Mouse (Mus musculus) right cerebral cortex, postnatal 4 days (tissue): Measurements from ENCODE around the gene Mcmbp.
"Not testable (repeated sequence)": the region's sequence is repeated elsewhere in the genome, so short reads cannot be mapped to it uniquely, and the experiment has no call there.

Source experiments
- DNase-seq: peaks from one replicate; pipeline ENCODE4 v3.0.0-alpha.2; 2022

Mcmbp gene

DNA sequence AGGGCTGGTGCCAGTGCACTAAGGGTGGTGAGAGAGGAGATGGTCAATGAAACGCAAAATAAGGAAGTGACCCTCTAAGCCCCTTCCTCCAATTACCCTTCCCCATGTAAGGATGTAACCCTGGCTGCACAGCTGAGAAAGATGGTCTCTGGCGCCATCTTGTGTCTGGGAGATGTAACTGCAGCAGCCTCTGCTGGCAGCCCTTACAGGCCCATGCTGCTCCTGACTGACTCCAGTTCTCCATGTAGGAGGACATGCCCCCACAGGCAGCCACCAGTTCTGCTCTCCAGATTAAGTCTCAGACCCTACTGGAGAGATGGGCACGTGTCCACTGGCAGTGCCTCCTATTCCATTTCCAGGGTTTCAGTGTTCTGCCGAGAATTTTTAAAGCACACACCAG lies 34.6 kb downstream of the Mcmbp start:
- DNase-seq = peak; percentile 70

- not testable (repeated sequence) for DNase-seq
These were observed 40.3 kb downstream of the Mcmbp start for GRCm38 (mm10) chr7:128699959-128700358.

DNA sequence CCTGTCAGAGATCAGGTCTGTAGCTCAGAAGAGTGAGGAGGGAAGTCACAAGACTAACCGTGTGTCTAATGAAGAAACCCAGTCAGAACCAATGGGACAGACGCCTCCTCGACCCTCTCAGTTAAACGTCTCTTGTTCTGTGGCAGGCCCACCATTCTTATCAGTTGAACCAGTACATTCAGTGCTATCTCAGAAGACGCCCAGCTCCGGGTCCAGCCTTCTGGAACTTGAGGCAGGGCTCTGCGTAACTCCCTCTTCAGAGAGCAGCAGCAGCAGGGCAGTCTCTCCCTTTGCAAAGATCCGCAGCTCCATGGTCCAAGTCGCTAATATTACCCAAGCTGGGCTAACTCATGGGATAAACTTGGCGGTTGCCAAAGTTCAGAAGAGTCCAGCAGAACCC lies 45.4 kb downstream of the Mcmbp start:
- no peak for DNase-seq

DNA sequence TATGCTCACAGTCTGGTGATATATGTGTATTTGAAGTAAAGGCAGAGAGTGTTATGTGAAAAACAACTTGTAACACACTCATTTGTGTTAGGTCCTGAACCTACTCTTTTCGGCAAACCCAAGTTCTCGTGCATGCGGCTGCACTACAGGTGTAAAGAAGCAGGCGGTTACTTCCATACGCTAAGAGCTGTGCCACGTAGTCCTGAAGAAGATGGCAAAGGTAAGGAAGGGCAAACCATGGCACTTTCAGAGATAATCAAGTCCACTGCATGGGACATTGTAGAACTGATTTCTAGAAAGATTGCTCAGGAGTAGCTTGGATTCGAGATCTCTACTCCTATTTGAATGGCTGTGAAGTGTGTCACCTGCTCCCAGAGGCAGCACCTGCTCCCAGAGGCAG lies 48.1 kb downstream of the Mcmbp start:
- no peak for DNase-seq

DNA sequence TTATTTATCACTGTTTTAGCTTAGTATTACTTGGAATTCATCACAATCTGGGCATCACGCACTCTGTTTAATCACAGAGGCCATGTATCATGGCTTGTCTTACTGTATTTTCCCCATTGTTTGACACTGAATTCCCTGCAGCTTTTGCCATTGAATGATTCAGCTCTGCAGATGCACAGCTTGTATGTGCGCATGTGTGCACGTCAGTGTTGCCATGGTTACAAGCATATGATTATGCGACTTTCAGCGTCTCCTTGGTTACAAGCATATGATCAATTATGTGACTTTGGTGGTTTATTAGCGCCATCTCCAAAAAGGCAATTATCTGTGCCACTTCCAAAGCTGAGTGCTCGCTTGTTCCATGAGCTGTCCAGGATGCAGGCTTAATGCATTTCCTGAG lies 49.5 kb downstream of the Mcmbp start:
- peak; percentile 57 for DNase-seq

DNA sequence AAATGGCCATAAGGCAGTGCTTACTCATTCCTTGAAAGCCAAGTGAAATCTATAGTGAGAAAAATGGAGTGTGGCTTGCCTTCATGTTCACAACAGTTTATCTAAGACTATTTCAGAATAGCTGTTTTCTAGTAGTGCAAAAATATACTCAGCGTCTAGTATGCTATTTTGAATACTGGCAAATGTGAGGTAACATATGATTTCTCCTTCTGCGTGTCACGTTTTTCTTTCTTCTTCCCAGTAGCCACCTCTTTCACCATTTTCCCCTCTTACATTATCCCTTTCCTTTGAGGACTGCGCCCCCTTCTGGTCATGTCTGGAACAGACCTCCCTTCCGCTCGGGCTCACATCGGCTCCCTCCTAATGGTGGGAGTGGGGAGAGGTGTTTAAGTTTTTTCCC lies 50.2 kb downstream of the Mcmbp start:
- DNase-seq = peak; percentile 98

GRCm38 (mm10) chr7:128689347-128689746 lies 50.9 kb downstream of the Mcmbp start:
- DNase-seq = no peak

DNA sequence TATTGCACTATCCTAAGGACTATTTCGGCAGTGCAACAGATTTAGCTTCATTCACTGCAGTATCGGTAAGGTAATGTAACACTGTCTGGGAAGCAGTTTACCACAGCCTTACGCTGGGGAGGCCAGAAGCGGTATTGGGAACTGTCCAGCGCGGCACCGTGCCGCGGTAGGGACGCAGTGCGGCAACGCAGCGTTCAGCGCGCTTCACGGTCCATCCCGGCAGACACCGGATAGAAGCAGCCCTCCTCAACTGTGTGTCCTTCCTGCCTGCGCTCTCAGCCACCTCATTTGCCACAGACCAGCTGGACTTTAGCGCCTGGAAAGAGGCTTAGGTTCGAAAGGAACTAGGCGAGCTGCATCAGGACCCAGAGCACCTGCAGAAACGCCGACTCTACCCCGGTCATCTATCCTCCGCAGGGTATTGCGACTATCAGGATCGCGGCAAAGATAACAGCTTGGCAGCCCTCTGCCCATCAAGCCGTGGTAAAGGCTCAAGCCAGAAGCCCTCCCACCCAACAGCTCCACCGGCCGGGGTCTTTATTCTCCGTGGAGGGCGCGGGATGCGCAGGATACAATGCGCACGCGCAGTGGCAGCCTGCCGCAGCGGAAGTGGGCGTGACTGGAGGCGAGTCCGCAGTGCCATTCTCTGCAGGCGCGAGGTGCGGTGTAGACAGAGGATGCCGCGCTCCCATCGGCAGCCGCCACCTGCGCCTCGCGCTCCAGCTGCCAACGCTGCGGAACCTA lies 52.3 kb downstream of the Mcmbp start:
- DNase-seq = peak; percentile 83

DNA sequence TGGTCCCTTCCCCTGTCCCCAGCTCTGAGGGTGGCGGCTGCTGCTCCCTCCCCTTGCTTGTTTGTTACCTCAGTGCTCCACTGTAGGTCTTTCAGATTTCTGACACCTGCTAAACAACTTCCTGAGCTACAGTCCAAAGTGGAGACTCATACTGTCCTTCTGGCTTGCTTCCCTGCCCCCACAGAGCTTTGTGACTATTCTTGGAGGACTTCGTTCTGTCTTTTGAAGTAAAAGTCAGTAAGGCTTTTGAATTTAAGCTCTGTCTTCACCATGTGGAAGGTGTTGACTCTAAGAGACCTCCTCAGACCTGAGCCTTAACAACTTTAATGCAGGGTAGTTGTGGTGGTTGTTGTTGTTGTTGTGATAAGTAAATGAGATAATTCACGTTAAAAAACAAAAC lies 61.7 kb downstream of the Mcmbp start:
- DNase-seq = no peak

GRCm38 (mm10) chr7:128672408-128673010 lies 67.8 kb downstream of the Mcmbp start:
- DNase-seq = no peak

DNA sequence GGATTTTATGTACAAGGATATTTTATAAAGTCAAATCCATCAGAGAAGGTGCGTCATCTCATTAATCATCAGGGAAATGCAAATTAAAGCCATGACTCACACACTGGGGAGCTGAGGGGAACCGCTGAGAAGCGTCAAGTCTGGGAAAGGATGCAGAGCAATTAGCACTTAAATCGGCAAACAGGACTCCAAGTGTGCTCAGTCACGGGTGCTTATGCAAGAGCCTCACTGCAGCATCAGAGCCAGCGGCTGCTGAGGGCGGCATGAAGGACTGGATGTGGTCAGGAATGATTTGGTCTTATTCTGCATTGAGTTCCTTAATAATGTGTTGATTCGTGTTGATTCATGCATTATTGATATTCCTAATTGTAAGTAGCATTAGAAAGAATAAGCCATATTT lies 68.3 kb downstream of the Mcmbp start:
- DNase-seq = no peak

- no peak for DNase-seq
These were observed 71.5 kb downstream of the Mcmbp start for GRCm38 (mm10) chr7:128668831-128669230.

- no peak for DNase-seq
These were observed 72.5 kb downstream of the Mcmbp start for GRCm38 (mm10) chr7:128667788-128668187.

DNA sequence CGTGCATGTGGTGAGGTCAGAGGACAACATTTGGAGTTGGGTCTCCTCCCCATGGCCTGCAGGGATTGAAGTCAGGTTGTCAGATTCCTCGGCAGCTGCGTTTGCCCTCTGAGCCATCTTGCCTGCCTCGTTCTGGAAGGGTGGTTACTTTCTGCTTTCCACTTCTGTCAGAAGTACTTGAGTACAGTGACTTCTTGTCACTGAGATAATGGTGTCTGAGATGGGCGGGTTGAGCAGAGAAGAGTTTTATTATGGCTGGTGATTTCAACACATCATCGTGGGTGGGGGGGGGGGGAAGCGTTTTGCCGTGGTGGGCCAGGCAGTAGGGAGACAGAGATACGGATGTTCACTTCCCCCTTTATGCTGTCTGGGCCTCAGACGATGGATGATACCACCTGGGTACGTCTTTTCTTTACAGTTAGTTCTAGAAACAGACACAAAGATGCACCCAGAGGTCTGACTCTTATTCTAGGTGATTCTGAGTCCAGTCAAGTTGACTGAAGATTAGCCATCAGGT lies 75.4 kb downstream of the Mcmbp start:
- no peak for DNase-seq

GRCm38 (mm10) chr7:128663906-128664305 lies 76.4 kb downstream of the Mcmbp start:
- DNase-seq = no peak

- DNase-seq = no peak
These were observed 83.3 kb downstream of the Mcmbp start for GRCm38 (mm10) chr7:128656970-128657369.
